Comparison of ENCODE assay signal across 12 mouse cellular contexts in genomic region chr13:38818781-38819180, GRCm38 (mm10).
DNase-seq lines count a peak whose midpoint lies in the region.
"Had no signal": no experiment of that assay in that cellular context is flagged by ENCODE, and none has a peak within 500 bp of the region (broad histone marks: within the 10 kb centered on the region; RNA-seq: fewer than 3 reads in every experiment).

No protein-coding gene starts in this region.

- DNase-seq in layer of hippocampus, adult 18-20 months (ENCODE audit: low spot score in 2 of 2) = peak; percentile 6 to 33
- DNase-seq in layer of hippocampus, postnatal 25 days (ENCODE audit: extremely low spot score in 1 of 2, low spot score in 1 of 2) = no peak
- DNase-seq in left cerebral cortex, adult 11 months (ENCODE audit: low spot score) = peak; percentile 10
- DNase-seq in left cerebral cortex, adult 18-20 months (ENCODE audit: low spot score in 2 of 2) = no peak
- DNase-seq in brain, adult 2 months (ENCODE audit: low read depth, low spot score) = peak; percentile 71
- DNase-seq in telencephalon, adult 2 months (ENCODE audit: low read depth, low spot score) = peak; percentile 56
- DNase-seq: adrenal gland, adult 2 months; adrenal gland, postnatal 25 days; cerebellum, adult 2 months; cerebellum, postnatal 14 days; gastrocnemius, postnatal 36 days; heart, postnatal 36 days had no signal

Comparison
In these comparisons a context has a peak if more than half of its experiments do, and no peak if none do; other contexts are left out.
1. DNase-seq: peak in layer of hippocampus, adult 18-20 months (2 of 2), left cerebral cortex, adult 11 months (single experiment), brain, adult 2 months (single experiment) and telencephalon, adult 2 months (single experiment); none in layer of hippocampus, postnatal 25 days (0 of 2) and left cerebral cortex, adult 18-20 months (0 of 2).